Mouse (Mus musculus): ENCODE results near the gene Kbtbd7. TPM values are rescaled to one million over a fixed set of nuclear protein-coding genes. Genes with fewer than 3 reads are reported as not detected.

The Kbtbd7 gene
- 1.2 and 3.8 TPM in 2 replicates for polyA plus RNA-seq (2012; ENCODE audit: insufficient read depth, low replicate concordance)

DNA sequence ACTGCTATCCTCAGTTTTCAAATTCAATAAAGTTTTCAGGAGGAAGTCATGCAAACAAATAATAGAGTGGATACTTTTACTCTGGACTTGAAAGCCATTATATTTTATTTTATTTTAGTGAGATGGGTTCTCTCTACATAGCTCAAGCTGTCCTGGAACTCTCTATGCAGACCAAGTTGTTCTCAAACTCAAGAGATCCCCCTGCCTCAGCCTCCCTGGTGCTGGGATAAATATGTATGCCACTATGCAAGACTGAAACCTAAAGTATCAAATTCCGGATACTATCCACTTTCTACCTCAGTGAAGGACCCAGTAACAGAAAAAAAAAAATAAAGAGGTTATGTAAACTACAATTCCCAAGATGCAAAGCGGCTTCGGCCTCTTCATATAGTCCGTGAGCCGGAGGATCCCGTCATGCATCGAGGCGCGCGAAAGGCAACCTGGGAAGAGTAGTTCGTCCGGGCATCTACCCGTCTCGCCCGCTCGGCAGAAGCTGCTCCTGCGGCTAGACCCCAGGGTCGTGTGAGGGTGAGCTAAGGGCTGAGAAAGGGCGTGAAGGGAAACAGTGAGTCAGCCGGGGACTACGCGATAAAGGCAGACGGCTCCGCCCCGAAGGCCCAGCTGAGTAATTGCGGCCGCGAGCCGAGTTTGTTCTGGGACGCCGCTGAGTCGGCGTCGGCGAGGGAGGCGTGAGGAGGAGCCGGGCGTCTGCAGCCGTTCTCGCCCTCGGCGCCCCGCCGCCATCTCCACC lies at the start of gene Kbtbd7:
Gene Kbtbd7 (plus strand): TSS at position 533 of the 751 bp plus-strand sequence.
- no peak for TF ChIP-seq FLI1 (IDR thresholded peaks at IDR 0.05; ENCODE audit: low read length)
- no peak for TF ChIP-seq GATA1 (IDR thresholded peaks at IDR 0.05; ENCODE audit: borderline replicate concordance, low read length)
- Histone ChIP-seq H3K36me3 (replicated peaks; ENCODE audit: low read length) (peaks cover 39% of the 10 kb centered on the region), H3K4me3 (replicated peaks) (peak within 1 kb of the TSS; percentile 90), H3K4me1 (peaks cover 32% of the 10 kb centered on the region), H3K9me3 (peaks cover 9% of the 10 kb centered on the region), H3K27me3 (replicated peaks) (no peaks in the 10 kb centered on the region)

DNA sequence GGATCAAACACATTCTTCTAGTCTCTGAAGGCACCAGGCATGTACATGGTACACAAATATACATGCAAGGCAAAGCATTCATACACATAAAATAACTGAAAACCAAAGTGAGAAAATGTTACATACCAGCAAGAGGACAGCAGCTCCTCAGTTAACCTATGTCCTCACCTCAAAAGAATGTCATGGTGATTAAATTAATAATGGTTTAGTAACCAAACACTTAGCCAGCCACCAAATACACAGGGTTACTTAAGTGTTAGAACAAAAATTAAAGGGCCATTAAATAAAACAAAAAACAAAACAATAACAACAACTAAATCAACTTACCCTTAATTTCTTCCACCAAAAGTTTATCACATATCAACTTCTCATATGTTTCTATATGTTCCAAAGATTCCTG lies 49.3 kb upstream of the Kbtbd7 start:
- TF ChIP-seq FLI1 (IDR thresholded peaks at IDR 0.05; ENCODE audit: low read length) = no peak
- TF ChIP-seq GATA1 (IDR thresholded peaks at IDR 0.05; ENCODE audit: borderline replicate concordance, low read length) = no peak
- Histone ChIP-seq H3K27me3 (replicated peaks) (no peaks in the 10 kb centered on the region), H3K4me1 (peaks cover 13% of the 10 kb centered on the region; the same call in 1 of the 2 replicates), H3K4me3 (replicated peaks) (no peak overlapping the region), H3K9me3 (no peaks in the 10 kb centered on the region), H3K36me3 (replicated peaks; ENCODE audit: low read length) (peaks cover 67% of the 10 kb centered on the region)

DNA sequence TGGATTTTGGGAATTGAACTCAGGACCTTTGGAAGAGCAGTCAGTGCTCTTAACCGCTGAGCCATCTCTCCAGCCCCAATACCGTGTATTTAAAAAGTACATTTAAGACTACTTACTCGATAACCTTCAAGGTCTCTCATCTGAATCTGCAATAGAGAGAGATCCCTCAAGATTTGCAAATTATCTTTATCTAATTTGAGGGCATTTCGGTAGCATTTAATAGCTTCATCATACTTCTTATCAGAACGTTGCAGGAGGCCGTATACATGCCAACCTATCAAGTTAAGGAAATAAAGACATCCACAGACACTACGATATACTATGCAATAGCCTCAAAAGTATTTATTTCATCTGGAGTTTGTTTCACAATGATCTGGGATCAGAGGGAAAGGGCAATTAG lies 43.2 kb upstream of the Kbtbd7 start:
- peaks cover 79% of the 10 kb centered on the region for H3K36me3 ChIP-seq (replicated peaks; ENCODE audit: low read length)
- TF ChIP-seq FLI1 (IDR thresholded peaks at IDR 0.05; ENCODE audit: low read length) (no peak), GATA1 (IDR thresholded peaks at IDR 0.05; ENCODE audit: borderline replicate concordance, low read length) (no peak)
- H3K27me3 ChIP-seq (replicated peaks) = no peaks in the 10 kb centered on the region
- H3K4me3 ChIP-seq (replicated peaks) = no peak overlapping the region
- H3K4me1 ChIP-seq = peaks cover 23% of the 10 kb centered on the region; the same call in 1 of the 2 replicates
- no peaks in the 10 kb centered on the region for H3K9me3 ChIP-seq

DNA sequence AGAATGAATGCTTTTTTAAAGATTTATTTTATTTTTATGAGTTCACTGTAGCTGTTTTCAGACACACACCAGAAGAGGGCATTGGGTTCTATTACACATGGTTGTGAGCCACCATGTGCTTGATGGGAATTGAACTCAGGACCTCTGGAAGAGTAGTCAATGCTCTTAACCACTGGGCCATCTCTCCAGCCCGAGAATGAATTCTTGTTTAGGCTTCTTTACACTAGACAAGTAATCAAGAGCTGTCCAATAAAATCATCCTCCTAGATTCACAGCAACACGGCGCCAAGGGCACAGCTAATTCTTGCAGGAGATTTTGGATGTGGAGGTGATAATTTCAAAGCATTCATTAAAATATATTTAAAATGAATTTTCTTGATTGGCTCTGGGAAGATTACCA lies 38.0 kb upstream of the Kbtbd7 start:
- Histone ChIP-seq H3K36me3 (replicated peaks; ENCODE audit: low read length) (peaks cover 42% of the 10 kb centered on the region), H3K4me1 (peaks cover 42% of the 10 kb centered on the region), H3K9me3 (no peaks in the 10 kb centered on the region), H3K4me3 (replicated peaks) (no peak overlapping the region), H3K27me3 (replicated peaks) (no peaks in the 10 kb centered on the region)
- TF ChIP-seq FLI1 (IDR thresholded peaks at IDR 0.05; ENCODE audit: low read length) (no peak), GATA1 (IDR thresholded peaks at IDR 0.05; ENCODE audit: borderline replicate concordance, low read length) (no peak)

GRCm38 (mm10) chr14:79389438-79390264 lies 36.7 kb upstream of the Kbtbd7 start:
- H3K27me3 ChIP-seq (replicated peaks) = no peaks in the 10 kb centered on the region
- H3K4me3 ChIP-seq (replicated peaks) = peak overlapping the region; percentile 98
- TF ChIP-seq FLI1 (IDR thresholded peaks at IDR 0.05; ENCODE audit: low read length) = no peak
- no peak for TF ChIP-seq GATA1 (IDR thresholded peaks at IDR 0.05; ENCODE audit: borderline replicate concordance, low read length)
- H3K36me3 ChIP-seq (replicated peaks; ENCODE audit: low read length) = peaks cover 32% of the 10 kb centered on the region
- peaks cover 50% of the 10 kb centered on the region for H3K4me1 ChIP-seq
- H3K9me3 ChIP-seq = no peaks in the 10 kb centered on the region

DNA sequence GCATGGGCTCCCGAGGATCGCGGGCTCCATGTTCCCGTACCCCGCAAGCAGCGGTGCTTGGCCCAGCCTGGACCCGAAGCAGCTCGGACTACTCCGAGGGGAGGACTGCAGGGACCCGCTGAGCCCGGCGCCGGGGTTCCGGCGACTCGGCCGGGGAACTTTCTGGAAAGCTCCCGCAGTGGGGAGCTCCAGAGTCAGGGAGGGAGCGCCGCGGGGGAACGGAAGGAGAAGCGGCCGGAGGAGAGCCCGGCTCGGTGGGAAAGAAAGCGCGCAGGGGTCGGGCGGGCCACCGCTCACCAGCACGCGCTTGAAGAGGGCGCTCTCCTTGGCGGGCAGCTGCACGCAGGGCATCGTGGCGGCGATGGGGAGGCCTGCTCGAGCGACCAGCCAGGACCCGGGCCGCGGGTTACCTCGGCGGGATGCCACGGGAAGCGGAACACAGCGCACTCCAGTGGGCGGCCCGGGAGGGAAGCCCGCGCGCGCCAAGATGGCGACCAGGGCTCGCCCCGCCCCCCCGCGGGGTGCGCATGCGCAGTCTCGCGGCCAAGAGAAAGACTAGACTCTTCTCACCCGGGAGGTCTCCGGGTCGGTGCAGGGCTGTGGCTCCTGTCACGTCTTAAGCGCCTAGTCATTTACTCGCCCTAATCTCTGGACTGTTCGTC lies 35.9 kb upstream of the Kbtbd7 start, which contains the start of gene Naa16:
Gene Naa16 (minus strand): TSS at position 514 of the 662 bp plus-strand sequence.
- H3K36me3 ChIP-seq (replicated peaks; ENCODE audit: low read length) = peaks cover 25% of the 10 kb centered on the region
- peak within 1 kb of the TSS; percentile 98 for H3K4me3 ChIP-seq (replicated peaks)
- TF ChIP-seq GATA1 (IDR thresholded peaks at IDR 0.05; ENCODE audit: borderline replicate concordance, low read length) = no peak
- no peak for TF ChIP-seq FLI1 (IDR thresholded peaks at IDR 0.05; ENCODE audit: low read length)
- no peaks in the 10 kb centered on the region for H3K9me3 ChIP-seq
- H3K27me3 ChIP-seq (replicated peaks) = no peaks in the 10 kb centered on the region
- H3K4me1 ChIP-seq = peaks cover 50% of the 10 kb centered on the region

DNA sequence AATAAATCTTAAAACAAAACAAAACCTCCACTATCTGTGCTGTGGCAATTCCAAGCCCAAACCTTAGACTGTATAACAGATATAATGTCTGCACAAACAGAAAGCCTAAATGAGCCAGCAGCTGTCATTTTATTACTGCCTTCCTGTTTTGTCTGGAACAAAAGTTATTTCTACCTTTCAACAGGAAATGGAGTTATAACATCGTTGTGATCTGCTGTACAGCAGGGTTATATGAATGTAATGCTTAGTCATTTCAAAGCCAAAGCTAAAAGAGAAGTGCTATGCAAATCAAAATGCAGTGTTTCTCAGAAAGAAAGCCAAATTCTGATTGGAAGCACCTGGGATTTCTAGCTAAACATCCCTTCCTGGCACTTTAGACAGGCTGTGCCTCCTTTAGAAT lies 33.0 kb upstream of the Kbtbd7 start:
- H3K36me3 ChIP-seq (replicated peaks; ENCODE audit: low read length) = no peaks in the 10 kb centered on the region
- peaks cover 35% of the 10 kb centered on the region for H3K4me1 ChIP-seq
- no peak for TF ChIP-seq FLI1 (IDR thresholded peaks at IDR 0.05; ENCODE audit: low read length)
- no peak for TF ChIP-seq GATA1 (IDR thresholded peaks at IDR 0.05; ENCODE audit: borderline replicate concordance, low read length)
- no peaks in the 10 kb centered on the region for H3K27me3 ChIP-seq (replicated peaks)
- no peaks in the 10 kb centered on the region for H3K9me3 ChIP-seq
- no peak overlapping the region for H3K4me3 ChIP-seq (replicated peaks)

DNA sequence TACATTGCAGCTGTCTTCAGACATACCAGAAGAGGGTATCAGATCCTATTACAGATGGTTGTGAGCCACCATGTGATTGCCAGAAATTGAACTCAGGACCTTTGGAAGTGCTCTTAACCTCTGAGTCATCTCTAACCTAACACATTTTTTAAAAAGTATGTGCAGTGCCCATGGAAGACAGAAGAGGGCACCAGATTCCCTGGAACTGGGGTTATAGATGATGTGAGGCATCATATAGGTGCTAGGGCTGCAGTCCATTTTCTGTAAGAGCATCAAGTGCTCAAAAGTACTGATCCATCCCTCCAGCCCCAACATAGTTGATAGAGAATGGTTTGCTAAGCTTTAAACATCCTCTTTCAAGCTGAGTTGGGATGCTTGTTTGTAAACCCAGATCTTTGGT lies 31.7 kb upstream of the Kbtbd7 start:
- Histone ChIP-seq H3K36me3 (replicated peaks; ENCODE audit: low read length) (peaks cover 9% of the 10 kb centered on the region), H3K27me3 (replicated peaks) (no peaks in the 10 kb centered on the region), H3K9me3 (no peaks in the 10 kb centered on the region), H3K4me3 (replicated peaks) (no peak overlapping the region), H3K4me1 (peaks cover 30% of the 10 kb centered on the region)
- no peak for TF ChIP-seq FLI1 (IDR thresholded peaks at IDR 0.05; ENCODE audit: low read length)
- TF ChIP-seq GATA1 (IDR thresholded peaks at IDR 0.05; ENCODE audit: borderline replicate concordance, low read length) = no peak

DNA sequence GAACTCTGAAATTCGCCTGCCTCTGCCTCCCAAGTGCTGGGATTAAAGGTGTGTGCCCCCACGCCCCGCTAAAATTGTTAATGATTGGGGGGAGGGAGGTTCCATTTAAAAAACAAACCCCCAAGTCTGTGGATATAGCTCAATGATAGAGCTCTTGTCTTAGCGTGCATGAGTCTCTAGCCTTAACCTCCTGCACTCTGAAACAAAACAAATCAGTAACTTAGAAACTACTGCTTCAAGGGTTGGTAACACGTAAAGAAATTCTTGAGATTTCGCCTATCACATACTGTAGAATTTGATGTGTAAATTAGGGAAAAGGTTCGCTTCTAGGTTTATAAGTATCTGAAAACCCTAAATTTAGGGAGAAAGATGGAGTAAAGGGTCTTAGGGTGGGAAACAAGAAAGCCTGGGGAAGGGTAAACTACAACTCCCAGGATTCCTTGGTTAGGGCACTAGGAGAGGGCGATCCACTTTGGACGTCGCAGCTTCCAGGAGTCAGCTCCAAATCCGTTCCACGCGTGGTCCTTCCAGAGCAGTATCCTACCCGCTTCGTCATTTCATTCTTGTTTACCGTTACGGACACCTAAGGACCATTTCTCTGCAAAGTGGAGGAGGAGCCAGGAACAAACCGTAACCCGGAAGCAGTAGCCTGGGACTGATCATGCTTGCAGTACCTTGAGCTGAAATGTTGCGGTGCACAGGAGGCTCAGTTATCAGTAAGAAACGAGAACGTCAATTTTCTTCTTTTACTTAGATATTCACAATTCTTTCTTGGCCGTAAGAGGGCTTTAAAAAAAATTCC lies 28.8 kb upstream of the Kbtbd7 start, which contains the start of gene Mtrf1:
Gene Mtrf1 (plus strand): TSS at position 452 of the 802 bp plus-strand sequence.
- H3K4me3 ChIP-seq (replicated peaks) = peak within 1 kb of the TSS; percentile 94
- TF ChIP-seq GATA1 (IDR thresholded peaks at IDR 0.05; ENCODE audit: borderline replicate concordance, low read length) (no peak), FLI1 (IDR thresholded peaks at IDR 0.05; ENCODE audit: low read length) (no peak)
- H3K36me3 ChIP-seq (replicated peaks; ENCODE audit: low read length) = peaks cover 34% of the 10 kb centered on the region
- peaks cover 24% of the 10 kb centered on the region for H3K4me1 ChIP-seq
- H3K9me3 ChIP-seq = no peaks in the 10 kb centered on the region
- no peaks in the 10 kb centered on the region for H3K27me3 ChIP-seq (replicated peaks)

Data from megakaryocyte, embryonic 14.5 days (primary cell).